Mouse (Mus musculus): Measurements from ENCODE around the gene Galnt2. TPM values are rescaled to one million over a fixed set of nuclear protein-coding genes. Genes with fewer than 3 reads are reported as not detected.

Gene Galnt2
- polyA plus RNA-seq, 1 experiment from 2014 or later = 42.8 TPM

- no peak overlapping the region for H3K4me3 ChIP-seq
- H3K9ac ChIP-seq = no peak overlapping the region
- H3K27ac ChIP-seq (replicated peaks) = no peak overlapping the region
- no peak for ATAC-seq (ENCODE audit: extremely low read depth, insufficient number of reproducible peaks, low FRiP score, low TSS enrichment)
- peaks cover 11% of the 10 kb centered on the region for H3K36me3 ChIP-seq
- 35% methylated on average over 7 of the region's 7 CpGs for WGBS
- H3K4me2 ChIP-seq = no peak overlapping the region
- peaks cover 7% of the 10 kb centered on the region; the same call in 1 of the 2 replicates for H3K27me3 ChIP-seq (replicated peaks)
- peaks cover 16% of the 10 kb centered on the region for H3K4me1 ChIP-seq
- no peaks in the 10 kb centered on the region for H3K9me3 ChIP-seq
These were observed 118.5 kb downstream of the Galnt2 start for GRCm38 (mm10) chr8:124349663-124350062.

DNA sequence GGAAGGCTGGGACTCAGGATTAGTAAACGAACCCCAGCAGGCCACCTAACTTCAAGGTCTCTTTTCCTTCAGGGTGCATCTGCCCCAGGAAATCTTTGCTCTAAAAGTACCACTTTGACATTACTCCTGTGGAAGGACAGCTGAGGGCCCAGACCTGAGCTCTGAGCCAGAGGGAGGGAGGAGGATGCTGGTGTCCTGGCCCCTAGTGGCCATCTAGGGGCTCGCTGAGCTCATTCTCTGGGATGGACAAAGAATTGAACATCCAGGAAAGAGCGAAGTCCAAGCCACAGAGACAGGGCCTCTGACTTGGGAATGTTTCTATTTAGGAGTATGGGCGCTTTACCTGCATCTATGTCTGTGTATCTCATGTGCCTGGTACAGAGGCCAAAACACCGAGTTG is 120.4 kb downstream of the Galnt2 start:
- Histone ChIP-seq H3K27ac (replicated peaks) (no peak overlapping the region), H3K4me2 (no peak overlapping the region), H3K9me3 (no peaks in the 10 kb centered on the region), H3K9ac (no peak overlapping the region), H3K4me1 (peaks cover 14% of the 10 kb centered on the region), H3K36me3 (no peaks in the 10 kb centered on the region), H3K4me3 (no peak overlapping the region), H3K27me3 (replicated peaks) (peaks cover 7% of the 10 kb centered on the region; the same call in 1 of the 2 replicates)
- ATAC-seq (ENCODE audit: extremely low read depth, insufficient number of reproducible peaks, low FRiP score, low TSS enrichment) = no peak
- WGBS = 53% methylated on average over 5 of the region's 5 CpGs

DNA sequence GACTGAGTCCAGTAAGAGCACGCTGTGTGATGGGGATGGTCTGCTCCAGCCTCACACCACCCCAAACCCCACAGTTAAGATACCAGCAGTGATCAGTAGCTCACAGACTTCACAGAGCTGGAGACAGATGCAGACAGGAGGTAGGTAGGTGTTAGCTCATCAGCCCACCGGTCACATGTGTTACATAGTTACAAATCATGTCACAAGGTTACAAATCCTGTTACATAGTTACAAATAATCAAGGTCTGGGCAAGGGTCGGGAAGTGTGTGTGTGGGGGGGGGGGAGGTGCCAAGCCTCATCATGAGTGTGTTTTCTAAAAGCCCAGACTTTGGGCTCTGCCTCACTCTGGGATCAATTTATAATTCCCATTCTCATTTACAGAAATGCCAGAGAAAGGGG is 129.7 kb downstream of the Galnt2 start:
- 75% methylated on average over 3 of the region's 3 CpGs for WGBS
- Histone ChIP-seq H3K27ac (replicated peaks) (no peak overlapping the region), H3K4me2 (no peak overlapping the region), H3K4me1 (no peaks in the 10 kb centered on the region), H3K9ac (no peak overlapping the region), H3K27me3 (replicated peaks) (no peaks in the 10 kb centered on the region), H3K9me3 (peaks cover 10% of the 10 kb centered on the region), H3K4me3 (no peak overlapping the region), H3K36me3 (no peaks in the 10 kb centered on the region)
- ATAC-seq (ENCODE audit: extremely low read depth, insufficient number of reproducible peaks, low FRiP score, low TSS enrichment) = no peak

DNA sequence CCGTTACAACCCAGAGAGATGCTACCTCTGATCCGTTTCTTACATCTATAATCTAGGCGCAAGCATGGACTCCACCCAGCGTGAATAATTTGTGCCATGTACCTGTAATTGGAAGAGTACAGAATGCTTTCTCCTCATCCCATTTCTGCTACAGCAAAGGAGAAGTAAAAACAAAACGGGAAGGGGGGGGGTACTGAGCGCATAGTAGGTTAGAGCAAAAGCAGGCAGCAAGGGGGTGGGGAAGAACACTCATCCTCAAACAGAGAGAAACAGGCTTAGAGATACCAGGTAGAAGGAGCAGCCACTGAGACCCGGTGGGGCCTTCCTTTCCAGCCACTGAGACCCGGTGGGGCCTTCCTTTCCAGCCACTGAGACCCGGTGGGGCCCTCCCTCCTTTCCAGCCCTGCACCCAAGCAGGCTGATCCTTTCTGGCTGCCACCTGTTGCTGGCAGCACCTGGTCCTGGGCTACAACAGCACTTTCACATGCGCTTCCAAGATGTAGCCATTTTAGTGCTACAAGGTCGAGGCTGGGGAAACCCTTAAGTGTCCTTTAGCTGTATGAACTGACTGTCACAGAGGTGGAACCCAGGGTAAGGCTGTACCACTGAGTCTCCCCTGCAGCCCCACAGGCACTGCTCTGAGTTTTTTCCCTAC is 130.7 kb downstream of the Galnt2 start:
- Histone ChIP-seq H3K9me3 (peaks cover 10% of the 10 kb centered on the region), H3K9ac (no peak overlapping the region), H3K27ac (replicated peaks) (no peak overlapping the region), H3K27me3 (replicated peaks) (no peaks in the 10 kb centered on the region), H3K4me1 (no peaks in the 10 kb centered on the region), H3K36me3 (no peaks in the 10 kb centered on the region), H3K4me3 (no peak overlapping the region), H3K4me2 (no peak overlapping the region)
- 75% methylated on average over 11 of the region's 11 CpGs for WGBS
- no peak for ATAC-seq (ENCODE audit: extremely low read depth, insufficient number of reproducible peaks, low FRiP score, low TSS enrichment)

GRCm38 (mm10) chr8:124362589-124362988 is 131.4 kb downstream of the Galnt2 start:
- H3K4me3 ChIP-seq = no peak overlapping the region

DNA sequence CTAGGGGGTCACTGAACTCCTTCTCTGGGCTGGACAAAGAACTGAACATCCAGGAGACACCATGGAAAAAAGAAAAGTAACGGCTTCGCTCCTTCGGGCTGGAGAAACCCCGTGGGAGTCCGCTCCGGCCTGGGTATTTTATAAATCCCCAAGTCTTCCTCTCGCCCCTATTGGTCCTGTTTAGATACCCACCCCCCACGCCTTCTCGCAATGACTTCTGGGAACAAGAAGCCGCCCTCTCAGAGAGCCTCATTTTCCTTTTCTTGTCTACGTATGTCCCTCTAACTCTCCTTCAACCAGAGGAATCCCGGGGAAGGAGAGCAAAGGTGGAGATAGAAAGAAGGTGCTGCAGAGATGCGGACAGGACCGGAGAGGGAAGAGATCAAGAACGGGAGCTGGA is 132.1 kb downstream of the Galnt2 start:
- H3K4me2 ChIP-seq = no peak overlapping the region
- no peak for ATAC-seq (ENCODE audit: extremely low read depth, insufficient number of reproducible peaks, low FRiP score, low TSS enrichment)

More at GRCm38 (mm10) chr8:124362589-124362988, 131.4 kb downstream of the Galnt2 start:
- Histone ChIP-seq H3K27me3 (replicated peaks) (no peaks in the 10 kb centered on the region), H3K27ac (replicated peaks) (no peak overlapping the region), H3K9ac (no peak overlapping the region), H3K4me2 (no peak overlapping the region), H3K9me3 (peaks cover 10% of the 10 kb centered on the region), H3K4me1 (no peaks in the 10 kb centered on the region), H3K36me3 (no peaks in the 10 kb centered on the region)
- ATAC-seq (ENCODE audit: extremely low read depth, insufficient number of reproducible peaks, low FRiP score, low TSS enrichment) = no peak
- WGBS = 72% methylated on average over 7 of the region's 7 CpGs

GRCm38 (mm10) chr8:124368213-124368612 is 137.0 kb downstream of the Galnt2 start:
- Histone ChIP-seq H3K4me2 (no peak overlapping the region), H3K4me1 (no peaks in the 10 kb centered on the region), H3K36me3 (no peaks in the 10 kb centered on the region), H3K4me3 (no peak overlapping the region), H3K27me3 (replicated peaks) (no peaks in the 10 kb centered on the region), H3K27ac (replicated peaks) (0 out of 2 replicates have a peak overlapping the region, but pooled peaks have one; percentile 8), H3K9ac (no peak overlapping the region), H3K9me3 (no peaks in the 10 kb centered on the region)
- 20% methylated on average over 8 of the region's 8 CpGs for WGBS
- no peak for ATAC-seq (ENCODE audit: extremely low read depth, insufficient number of reproducible peaks, low FRiP score, low TSS enrichment)

More for the DNA sequence above, 132.1 kb downstream of the Galnt2 start:
- H3K9ac ChIP-seq = no peak overlapping the region
- no peaks in the 10 kb centered on the region for H3K4me1 ChIP-seq
- H3K36me3 ChIP-seq = no peaks in the 10 kb centered on the region
- no peak overlapping the region for H3K4me3 ChIP-seq
- H3K27ac ChIP-seq (replicated peaks) = no peak overlapping the region
- 86% methylated on average over 15 of the region's 15 CpGs for WGBS
- no peaks in the 10 kb centered on the region for H3K27me3 ChIP-seq (replicated peaks)
- peaks cover 10% of the 10 kb centered on the region for H3K9me3 ChIP-seq

DNA sequence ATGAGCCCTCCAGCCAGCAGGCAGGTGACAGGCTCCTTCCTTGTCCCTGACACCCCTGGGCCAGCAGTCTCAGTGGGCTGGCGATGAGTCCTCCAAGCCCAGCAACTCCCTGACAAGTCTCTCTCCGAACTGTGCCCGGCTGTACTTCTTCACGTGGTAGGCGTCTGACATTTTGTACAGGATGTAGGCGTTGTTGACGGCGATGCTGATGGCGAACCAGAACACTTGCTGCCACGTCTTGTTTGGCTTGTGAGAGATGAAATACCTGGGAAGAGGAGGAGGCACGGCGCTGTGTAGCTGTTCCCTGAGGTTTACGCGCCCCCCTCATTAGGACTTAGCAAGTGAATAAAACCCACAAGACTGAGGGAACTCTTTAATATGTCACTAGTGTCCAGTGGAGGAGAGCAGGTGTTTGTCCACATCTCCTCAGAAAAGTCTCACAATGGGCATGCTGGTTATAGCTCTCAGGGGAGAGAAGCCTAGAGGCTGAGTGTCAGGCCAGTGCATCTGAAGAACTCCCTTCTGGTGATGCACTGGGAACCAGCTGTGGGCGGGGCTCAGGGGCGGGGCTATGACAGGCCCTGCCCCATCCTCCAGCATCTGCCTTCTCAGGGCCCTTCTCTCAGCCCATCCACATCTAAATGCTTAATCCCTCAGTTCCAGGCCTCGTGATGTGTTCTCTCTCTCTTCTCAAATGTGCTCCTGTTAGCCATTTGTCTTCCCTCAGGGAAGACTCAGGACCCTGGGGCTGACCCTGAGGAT is 139.4 kb downstream of the Galnt2 start:
- no peak for ATAC-seq (ENCODE audit: extremely low read depth, insufficient number of reproducible peaks, low FRiP score, low TSS enrichment)
- WGBS = 71% methylated on average over 17 of the region's 17 CpGs
- Histone ChIP-seq H3K36me3 (no peaks in the 10 kb centered on the region), H3K9me3 (no peaks in the 10 kb centered on the region), H3K27ac (replicated peaks) (no peak overlapping the region), H3K4me3 (no peak overlapping the region), H3K27me3 (replicated peaks) (no peaks in the 10 kb centered on the region), H3K4me1 (peaks cover 14% of the 10 kb centered on the region), H3K4me2 (no peak overlapping the region), H3K9ac (no peak overlapping the region)

- H3K36me3 ChIP-seq = no peaks in the 10 kb centered on the region
- H3K27me3 ChIP-seq (replicated peaks) = no peaks in the 10 kb centered on the region
- no peak for ATAC-seq (ENCODE audit: extremely low read depth, insufficient number of reproducible peaks, low FRiP score, low TSS enrichment)
- H3K4me2 ChIP-seq = no peak overlapping the region
- H3K4me1 ChIP-seq = peaks cover 15% of the 10 kb centered on the region
- no peak overlapping the region for H3K4me3 ChIP-seq
- no peak overlapping the region for H3K27ac ChIP-seq (replicated peaks)
- WGBS = 83% methylated on average over 23 of the region's 23 CpGs
- H3K9me3 ChIP-seq = no peaks in the 10 kb centered on the region
- no peak overlapping the region for H3K9ac ChIP-seq
These were observed 140.4 kb downstream of the Galnt2 start for GRCm38 (mm10) chr8:124371410-124372123.

DNA sequence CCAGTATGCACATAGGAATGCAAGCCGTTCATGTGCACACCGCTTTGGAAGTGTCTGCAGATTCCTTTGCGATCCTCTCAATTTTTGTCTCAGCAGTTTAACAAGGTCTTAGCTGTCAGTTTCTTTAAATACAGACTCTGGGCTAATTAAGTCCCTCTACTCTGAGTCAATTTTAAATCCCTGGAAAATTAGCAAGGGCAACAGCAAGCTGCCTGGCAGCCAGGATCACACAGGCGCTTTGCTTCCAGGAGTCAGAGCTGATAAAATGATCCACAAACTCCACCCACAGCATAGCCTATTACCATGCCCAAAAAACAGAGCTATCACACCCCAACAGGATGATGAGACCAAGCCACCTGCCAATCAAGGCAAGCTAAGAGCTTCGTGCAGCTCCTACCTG is 142.6 kb downstream of the Galnt2 start:
- H3K27ac ChIP-seq (replicated peaks) = no peak overlapping the region
- WGBS = 85% methylated on average over 5 of the region's 5 CpGs
- no peak overlapping the region for H3K4me3 ChIP-seq
- no peaks in the 10 kb centered on the region for H3K36me3 ChIP-seq
- H3K27me3 ChIP-seq (replicated peaks) = no peaks in the 10 kb centered on the region
- ATAC-seq (ENCODE audit: extremely low read depth, insufficient number of reproducible peaks, low FRiP score, low TSS enrichment) = no peak
- H3K4me2 ChIP-seq = no peak overlapping the region
- H3K9me3 ChIP-seq = no peaks in the 10 kb centered on the region
- no peak overlapping the region for H3K9ac ChIP-seq
- peaks cover 15% of the 10 kb centered on the region for H3K4me1 ChIP-seq

- no peaks in the 10 kb centered on the region for H3K27me3 ChIP-seq (replicated peaks)
- H3K4me1 ChIP-seq = peaks cover 15% of the 10 kb centered on the region
- no peaks in the 10 kb centered on the region for H3K36me3 ChIP-seq
- no peak overlapping the region for H3K9ac ChIP-seq
- ATAC-seq (ENCODE audit: extremely low read depth, insufficient number of reproducible peaks, low FRiP score, low TSS enrichment) = no peak
- H3K4me2 ChIP-seq = no peak overlapping the region
- H3K4me3 ChIP-seq = no peak overlapping the region
- peak overlapping the region; percentile 37; the same call in 1 of the 2 replicates for H3K27ac ChIP-seq (replicated peaks)
- 57% methylated on average over 6 of the region's 6 CpGs for WGBS
- H3K9me3 ChIP-seq = no peaks in the 10 kb centered on the region
These were observed 144.0 kb downstream of the Galnt2 start for GRCm38 (mm10) chr8:124375168-124375567.
